Mouse (Mus musculus) lung, postnatal 10 days (tissue): ENCODE data around the gene Pard3b.

Experiments used
- DNase-seq: peaks from one replicate; pipeline ENCODE4 v3.0.0; 2021

Pard3b gene

DNA sequence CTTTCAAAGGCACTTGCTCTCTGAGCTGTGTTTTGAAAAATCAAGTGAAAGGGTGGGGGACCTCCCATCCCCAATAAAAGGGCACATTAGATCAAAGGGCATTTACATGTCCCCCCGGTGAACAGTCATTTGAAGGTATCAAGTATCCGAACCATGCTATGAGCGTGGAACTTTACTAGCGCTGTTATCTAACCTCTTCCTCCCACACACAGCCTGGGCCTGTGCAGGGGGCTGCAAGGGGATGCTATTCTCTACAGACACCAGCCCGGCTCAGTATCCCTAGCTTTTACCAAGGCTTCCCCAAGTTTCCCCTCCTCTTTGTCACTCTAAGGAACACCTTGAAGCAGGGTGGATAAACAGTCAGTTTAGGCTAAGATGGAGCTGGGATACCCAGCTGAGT, 1010.0 kb downstream of the Pard3b start:
- DNase-seq, result no peak

DNA sequence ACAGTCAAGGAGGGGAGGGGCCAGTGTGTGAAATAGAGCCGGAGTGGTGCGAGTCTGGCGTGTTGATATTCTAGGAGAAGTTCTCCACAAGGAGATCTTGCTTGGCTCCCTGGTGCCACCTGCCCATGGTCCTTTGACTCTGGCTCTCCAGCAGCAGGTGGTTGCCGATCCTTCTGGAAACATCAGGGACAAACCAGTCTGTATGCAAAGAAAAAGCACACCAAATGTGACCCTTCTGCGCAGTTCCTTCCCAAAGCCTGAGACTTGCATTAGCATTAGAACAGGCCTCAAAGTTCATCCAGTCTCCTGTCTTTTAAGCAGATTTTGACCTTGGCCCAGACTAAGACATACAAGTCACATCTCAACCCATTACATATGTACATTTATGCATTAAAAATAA, 1011.9 kb downstream of the Pard3b start:
- no peak for DNase-seq

DNA sequence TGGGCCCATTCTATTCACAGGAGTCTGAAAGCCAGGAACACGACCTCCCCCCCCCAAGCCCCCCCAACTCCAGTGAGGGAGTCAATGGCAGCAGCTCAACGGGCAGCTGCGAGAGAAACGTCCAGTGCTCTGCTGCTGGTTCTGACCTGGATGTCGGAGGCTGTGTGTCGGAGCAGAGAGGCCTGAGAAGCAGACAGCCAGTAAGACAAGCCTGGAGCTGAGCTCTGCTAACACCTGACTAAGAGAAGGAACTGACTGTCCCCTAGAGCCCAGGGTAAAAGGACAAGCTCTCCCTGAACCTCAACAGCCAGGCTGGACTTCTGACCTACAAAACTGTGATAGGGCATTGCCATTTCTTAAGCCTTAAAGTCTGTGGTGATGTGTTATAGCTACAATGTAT, 1015.8 kb downstream of the Pard3b start:
- DNase-seq, result no peak

DNA sequence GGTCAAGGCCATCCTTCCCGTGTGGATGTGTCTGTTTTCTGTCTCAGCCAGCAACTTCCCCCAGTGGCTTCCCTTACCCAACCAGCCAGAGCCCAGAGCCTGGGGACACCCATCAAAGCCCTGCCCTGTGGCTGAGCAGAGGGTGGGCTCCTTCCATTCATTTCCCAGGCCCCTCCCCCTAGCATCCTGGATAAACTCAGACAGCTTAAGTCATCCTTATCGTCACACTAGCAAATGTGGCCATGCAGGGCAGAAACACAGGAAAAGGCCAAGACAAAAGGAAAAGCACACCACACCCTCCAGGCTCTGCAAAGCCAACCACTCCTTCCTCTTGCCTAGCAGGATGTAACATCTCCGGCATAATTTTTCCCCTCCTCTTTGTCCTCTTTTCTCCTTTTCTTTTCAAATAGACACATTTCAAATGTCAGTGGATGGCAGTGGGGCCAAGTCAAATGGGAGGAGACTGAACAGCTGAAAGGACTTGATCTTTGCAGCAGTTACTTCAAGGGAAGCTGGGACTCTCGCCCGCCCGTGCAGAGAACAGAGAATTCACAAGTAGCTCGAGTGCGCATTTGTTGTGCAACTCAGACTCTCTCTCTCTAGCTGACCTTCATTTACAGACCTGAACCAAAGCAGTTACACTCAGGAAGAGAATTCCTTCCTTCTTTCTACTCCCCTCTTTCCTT, 1026.5 kb downstream of the Pard3b start:
- peak; percentile 90 for DNase-seq

DNA sequence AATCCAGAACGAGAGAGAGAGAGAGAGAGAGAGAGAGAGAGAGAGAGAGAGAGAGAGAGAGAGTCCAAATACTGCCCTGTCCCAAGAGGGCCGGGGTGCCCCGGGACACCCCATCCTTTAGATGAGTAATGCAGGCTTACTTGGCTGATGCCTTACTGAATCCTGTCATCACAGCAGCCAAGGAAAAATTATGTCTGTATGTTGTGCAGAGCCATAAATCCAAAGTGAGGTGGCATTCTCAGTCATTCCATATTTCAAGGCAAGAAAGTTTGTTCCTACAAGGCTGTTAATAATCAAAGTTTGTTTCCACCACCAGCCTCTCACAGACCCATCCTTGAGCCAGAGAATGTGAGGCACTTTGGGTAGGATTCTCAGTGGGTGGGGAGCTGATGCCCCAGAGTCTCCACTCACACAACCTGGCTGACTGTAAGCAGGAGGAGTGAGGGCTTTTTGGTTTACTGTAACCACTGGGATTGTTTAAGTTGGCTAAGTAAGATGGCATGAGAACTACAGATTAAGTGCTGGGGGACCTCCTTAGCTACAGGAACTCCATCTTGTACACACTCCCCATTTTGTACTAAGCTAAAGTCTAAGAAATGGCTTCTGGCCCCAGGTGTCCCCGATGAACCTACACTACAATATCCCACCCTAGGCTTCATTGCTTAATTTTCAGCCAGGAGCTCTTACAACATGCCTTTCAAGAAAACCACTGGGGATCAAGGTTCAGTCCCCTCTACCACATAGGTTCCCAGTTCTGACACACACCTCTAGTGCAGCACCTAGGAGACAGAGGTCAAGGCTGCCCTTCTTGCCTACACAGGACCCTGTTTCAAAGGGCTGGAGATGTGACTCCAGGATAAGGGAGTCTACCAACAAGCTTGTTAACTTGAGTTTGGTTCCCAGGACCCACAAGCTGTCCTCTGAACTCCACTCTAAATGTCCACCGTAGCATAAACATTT, 1027.4 kb downstream of the Pard3b start:
- no peak for DNase-seq

DNA sequence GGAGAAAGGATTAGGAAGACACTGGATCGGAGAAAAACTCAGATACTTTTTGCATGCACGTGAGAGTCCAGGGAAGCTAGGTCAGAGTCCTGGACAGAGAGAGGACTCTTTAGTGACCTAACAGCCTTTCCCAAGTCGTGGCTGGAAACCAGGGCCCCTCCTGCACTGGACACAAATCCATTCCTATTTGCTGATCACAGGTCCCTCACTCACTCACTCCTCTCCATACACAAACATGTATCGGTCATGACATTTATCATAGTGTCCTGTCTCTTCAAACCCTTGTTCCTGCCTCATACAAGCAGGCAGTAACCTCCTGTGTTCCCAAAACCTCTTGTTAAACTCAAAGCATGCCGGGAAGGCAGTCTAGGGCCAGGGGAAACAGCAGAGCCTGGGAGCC, 1028.2 kb downstream of the Pard3b start:
- DNase-seq, result no peak

DNA sequence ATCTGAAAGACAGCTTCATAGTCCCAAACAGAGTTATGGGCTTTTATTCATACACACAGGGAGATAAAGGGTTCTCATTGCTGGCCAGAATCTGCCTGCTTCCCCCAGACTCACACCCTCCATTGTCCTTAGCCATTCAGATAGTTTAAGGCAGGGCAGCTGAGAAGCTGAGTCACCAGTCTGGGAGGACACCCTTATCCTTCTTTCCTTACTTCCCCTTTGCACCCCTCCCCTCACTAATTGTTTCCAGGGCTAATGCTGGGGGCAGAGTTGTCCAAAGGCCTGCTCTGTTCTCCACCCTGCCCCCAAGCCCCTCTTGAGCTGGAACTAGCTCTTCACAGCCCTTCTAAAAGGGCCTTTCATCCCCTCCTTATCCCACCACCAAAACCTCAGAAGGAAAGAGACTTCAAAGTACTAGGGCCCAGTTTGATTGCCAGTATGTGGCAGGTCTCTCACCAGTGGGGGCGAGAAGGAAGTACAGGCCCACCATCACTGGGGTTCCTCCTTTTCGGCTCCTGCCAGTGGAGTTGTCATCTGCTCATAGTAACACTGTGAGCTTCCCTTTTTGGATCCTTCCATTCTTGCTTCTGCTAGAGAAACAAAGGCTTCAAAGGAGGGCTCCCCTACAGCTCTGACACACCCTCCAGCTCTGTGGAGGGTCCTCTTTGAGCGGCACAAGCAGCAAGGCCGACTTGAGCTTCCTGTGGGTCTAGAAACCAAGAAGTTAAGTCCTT, 1040.2 kb downstream of the Pard3b start:
- no peak for DNase-seq

DNA sequence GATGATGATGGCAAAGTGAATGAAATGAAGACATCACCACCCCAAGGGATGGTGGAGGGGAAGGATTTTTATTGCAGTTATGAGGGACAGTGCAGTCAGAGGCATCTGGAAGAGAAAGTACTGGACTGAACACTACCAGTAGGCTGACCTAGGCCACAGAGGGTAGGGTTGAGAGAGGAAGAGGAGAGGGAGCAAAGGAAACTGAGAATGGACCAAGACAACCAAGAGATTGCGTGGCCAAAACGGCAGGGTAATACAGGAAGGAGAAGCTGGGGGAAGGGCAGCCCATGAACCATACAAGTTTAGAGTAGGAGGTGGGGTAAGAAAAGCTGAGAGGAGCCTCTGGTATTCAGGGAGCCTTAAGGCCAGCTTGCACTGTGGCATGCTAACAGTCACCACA, 1040.8 kb downstream of the Pard3b start:
- DNase-seq, result no peak

DNA sequence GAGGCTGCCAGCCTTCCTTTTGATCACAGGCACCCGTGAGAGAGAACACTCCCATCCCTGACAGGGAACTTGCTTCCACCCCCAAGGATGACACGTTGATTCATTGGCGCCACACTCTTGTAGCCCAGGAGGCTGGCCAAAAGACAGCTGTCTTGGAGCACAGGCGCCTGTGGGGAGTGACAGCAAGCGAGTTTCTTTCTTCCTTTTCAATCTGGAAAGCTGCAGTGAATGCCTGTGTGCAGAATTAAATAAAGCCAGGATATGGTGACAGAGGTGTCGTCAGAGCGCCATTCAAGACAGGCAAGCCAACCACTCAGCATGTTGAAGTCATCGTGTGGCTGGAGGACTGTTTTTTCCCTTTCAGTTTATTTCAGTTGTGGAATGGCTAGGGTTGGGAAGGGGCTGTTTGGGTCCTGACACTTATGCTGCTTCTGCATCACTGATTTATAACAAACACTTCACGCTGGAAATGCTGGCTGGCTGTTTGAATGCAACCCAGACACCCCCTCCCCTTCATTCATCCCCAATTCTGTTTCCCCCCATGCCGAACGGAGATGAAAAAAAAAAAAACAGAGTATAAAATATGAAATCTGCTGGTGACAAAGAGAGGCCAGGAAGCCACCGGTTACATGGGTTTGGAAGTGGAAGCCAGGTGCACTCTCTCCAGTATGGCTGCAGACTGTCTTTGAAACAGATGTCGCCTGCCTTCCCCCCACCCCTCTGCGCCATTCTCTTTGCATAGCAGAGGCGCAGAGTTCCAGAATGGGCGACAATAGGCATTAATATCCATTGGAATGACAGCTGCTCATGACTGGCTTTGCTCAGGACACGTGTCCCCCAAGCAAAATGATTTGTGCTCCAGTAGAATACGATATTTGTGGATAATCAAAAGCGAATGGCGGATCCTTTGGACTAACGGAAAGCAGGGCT, 1044.1 kb downstream of the Pard3b start:
- DNase-seq, result peak; percentile 81

DNA sequence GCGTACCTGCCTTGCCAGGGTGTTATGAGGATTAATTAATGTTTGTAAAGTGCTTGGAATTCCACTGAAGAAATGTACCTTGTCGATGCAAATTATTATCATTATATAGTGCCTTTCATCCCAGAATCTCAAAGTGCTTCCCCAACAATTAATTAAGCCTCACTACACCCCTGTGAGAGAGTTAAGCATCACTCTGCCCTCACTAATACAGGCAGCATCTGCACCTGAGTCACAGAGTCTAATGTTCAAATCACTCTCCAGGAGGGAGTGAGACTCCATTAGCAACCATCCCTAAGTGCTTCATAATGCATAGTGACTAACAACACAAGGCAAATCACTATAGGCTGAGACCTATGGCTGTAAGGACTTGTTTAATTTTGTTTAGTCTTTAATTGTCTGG, 1044.9 kb downstream of the Pard3b start:
- DNase-seq, result no peak

DNA sequence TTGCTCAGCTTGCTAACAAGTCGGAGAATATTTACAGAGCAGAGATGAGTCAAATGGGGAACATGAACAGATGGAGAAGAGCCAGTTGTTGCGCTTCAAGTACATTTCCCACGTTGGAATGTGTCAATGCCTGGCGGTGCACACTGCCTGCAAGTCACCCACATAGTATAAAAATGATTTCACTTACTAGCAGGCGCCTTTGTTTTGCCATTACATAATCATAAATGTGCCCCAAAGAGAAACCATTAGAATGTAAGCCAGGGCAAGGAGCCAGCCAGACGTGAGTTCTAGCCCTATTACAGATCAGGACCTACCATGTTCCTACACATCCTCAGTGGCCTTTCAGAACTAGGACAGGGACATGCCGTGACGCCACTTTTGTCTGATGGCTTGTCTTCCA, 1048.9 kb downstream of the Pard3b start:
- DNase-seq, result peak; percentile 32

DNA sequence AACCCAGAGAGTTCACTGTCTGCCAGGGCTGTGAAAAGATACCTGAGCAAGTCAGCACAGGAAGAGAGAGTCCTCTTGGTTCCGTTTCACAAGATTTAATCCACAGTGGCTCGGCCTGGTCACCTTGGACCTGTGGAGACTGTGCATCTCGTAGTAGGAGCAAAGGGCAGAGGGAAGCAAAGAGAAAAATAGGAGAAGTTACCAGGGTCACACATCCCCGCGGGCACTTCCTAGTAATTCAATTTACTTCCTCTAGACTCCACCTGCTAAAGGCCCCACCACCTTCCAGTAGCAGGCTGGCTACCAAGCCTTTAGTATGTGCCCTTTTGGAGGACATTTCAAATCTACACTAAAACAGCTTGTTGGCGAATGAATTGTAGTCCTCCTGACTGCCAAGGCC, 1052.6 kb downstream of the Pard3b start:
- no peak for DNase-seq
